Mouse (Mus musculus) small intestine, adult 2 months (tissue): ENCODE data around the gene Gpm6b.

Experiments
- CTCF ChIP-seq: fragments of 200-500 bp; IDR thresholded peaks from 2 replicates; pipeline ENCODE4 v1.5.1; 2012; ENCODE audit warnings: low read depth, mild to moderate bottlenecking, control low read depth, inconsistent platforms, low read length, moderate library complexity, mixed read lengths; ENCODE audit not compliant: insufficient replicate concordance, insufficient read length; ENCODE audit errors: extremely low read depth
- POLR2A ChIP-seq: fragments of 200-500 bp; IDR thresholded peaks from 2 replicates; pipeline ENCODE4 v1.6.1; 2012; ENCODE audit warnings: low read depth, mild to moderate bottlenecking, control low read depth, inconsistent platforms, low read length, moderate library complexity

GRCm38 (mm10) chrX:166271489-166271888 lies 32.8 kb downstream of the Gpm6b start:
- TF ChIP-seq POLR2A (no peak), CTCF (no peak)
